Mouse (Mus musculus): Measurements from ENCODE around the gene Zbtb2.

- TF ChIP-seq CTCF (IDR thresholded peaks at IDR 0.05): peak; percentile 81
- TF ChIP-seq EP300 (IDR thresholded peaks at IDR 0.05): no peak
These were observed 17.1 kb upstream of the Zbtb2 start for GRCm38 (mm10) chr10:4404895-4405491.

Measured in lung, postnatal 0 days (tissue).